Mouse (Mus musculus) ovary, postnatal 14 days (tissue): Measurements from ENCODE around the gene Gins1.
"Not testable (repeated sequence)": the region's sequence is repeated elsewhere in the genome, so short reads cannot be mapped to it uniquely, and the experiment has no call there.

Experiments
- DNase-seq: peaks from one replicate; pipeline ENCODE4 v3.0.0; 2022; ENCODE audit warnings: low spot score

The Gins1 gene

GRCm38 (mm10) chr2:150904936-150905450 is at the start of gene Gins1:
Gene Gins1, plus strand, starts transcription at chr2:150905400.
- DNase-seq = no peak

- DNase-seq = no peak
Measured at GRCm38 (mm10) chr2:150858724-150859487, 46.3 kb upstream of the Gins1 start.

- DNase-seq = no peak
Measured at GRCm38 (mm10) chr2:150859709-150860470, 45.3 kb upstream of the Gins1 start.

GRCm38 (mm10) chr2:150861128-150861527 is 44.1 kb upstream of the Gins1 start:
- DNase-seq = no peak

GRCm38 (mm10) chr2:150867021-150867420 is 38.2 kb upstream of the Gins1 start:
- DNase-seq = no peak

- DNase-seq = no peak
Measured at GRCm38 (mm10) chr2:150869446-150869845, 35.8 kb upstream of the Gins1 start.

GRCm38 (mm10) chr2:150874508-150874907 is 30.7 kb upstream of the Gins1 start:
- DNase-seq = no peak

GRCm38 (mm10) chr2:150875226-150875625 is 30.0 kb upstream of the Gins1 start:
- DNase-seq = no peak

GRCm38 (mm10) chr2:150877561-150877960 is 27.6 kb upstream of the Gins1 start:
- DNase-seq = no peak

- no peak for DNase-seq
Measured at GRCm38 (mm10) chr2:150884075-150884778, 21.0 kb upstream of the Gins1 start.

- DNase-seq = no peak
Measured at GRCm38 (mm10) chr2:150884779-150885110, 20.5 kb upstream of the Gins1 start.

GRCm38 (mm10) chr2:150885814-150886213 is 19.4 kb upstream of the Gins1 start:
- no peak for DNase-seq

GRCm38 (mm10) chr2:150886315-150886714 is 18.9 kb upstream of the Gins1 start:
- DNase-seq = no peak

GRCm38 (mm10) chr2:150887370-150887769 is 17.8 kb upstream of the Gins1 start:
- DNase-seq = no peak

- DNase-seq = no peak
Measured at GRCm38 (mm10) chr2:150894617-150895267, 10.5 kb upstream of the Gins1 start.

GRCm38 (mm10) chr2:150895691-150896252 is 9.4 kb upstream of the Gins1 start:
- no peak for DNase-seq

- no peak for DNase-seq
Measured at GRCm38 (mm10) chr2:150900341-150900740, 4.9 kb upstream of the Gins1 start.

- no peak for DNase-seq
Measured at GRCm38 (mm10) chr2:150902347-150902746, 2.9 kb upstream of the Gins1 start.

- DNase-seq = peak; percentile 96
Measured at GRCm38 (mm10) chr2:150904272-150904935, 796 bp upstream of the Gins1 start, which contains the start of gene Abhd12. Gene Abhd12, minus strand, starts transcription at chr2:150904741.

- DNase-seq = not testable (repeated sequence)
Measured at GRCm38 (mm10) chr2:150908881-150909280, 3.7 kb downstream of the Gins1 start.

GRCm38 (mm10) chr2:150909429-150910039 is 4.3 kb downstream of the Gins1 start:
- peak; percentile 87 for DNase-seq
